Mouse (Mus musculus) kidney, postnatal 14 days (tissue): ENCODE data around the gene Nucb1.
"Not testable (repeated sequence)": the region's sequence is repeated elsewhere in the genome, so short reads cannot be mapped to it uniquely, and the experiment has no call there.

Experiments used
- DNase-seq: peaks from one replicate; pipeline ENCODE4 v3.0.0; 2022; ENCODE audit warnings: mixed read lengths

Nucb1 gene

DNA sequence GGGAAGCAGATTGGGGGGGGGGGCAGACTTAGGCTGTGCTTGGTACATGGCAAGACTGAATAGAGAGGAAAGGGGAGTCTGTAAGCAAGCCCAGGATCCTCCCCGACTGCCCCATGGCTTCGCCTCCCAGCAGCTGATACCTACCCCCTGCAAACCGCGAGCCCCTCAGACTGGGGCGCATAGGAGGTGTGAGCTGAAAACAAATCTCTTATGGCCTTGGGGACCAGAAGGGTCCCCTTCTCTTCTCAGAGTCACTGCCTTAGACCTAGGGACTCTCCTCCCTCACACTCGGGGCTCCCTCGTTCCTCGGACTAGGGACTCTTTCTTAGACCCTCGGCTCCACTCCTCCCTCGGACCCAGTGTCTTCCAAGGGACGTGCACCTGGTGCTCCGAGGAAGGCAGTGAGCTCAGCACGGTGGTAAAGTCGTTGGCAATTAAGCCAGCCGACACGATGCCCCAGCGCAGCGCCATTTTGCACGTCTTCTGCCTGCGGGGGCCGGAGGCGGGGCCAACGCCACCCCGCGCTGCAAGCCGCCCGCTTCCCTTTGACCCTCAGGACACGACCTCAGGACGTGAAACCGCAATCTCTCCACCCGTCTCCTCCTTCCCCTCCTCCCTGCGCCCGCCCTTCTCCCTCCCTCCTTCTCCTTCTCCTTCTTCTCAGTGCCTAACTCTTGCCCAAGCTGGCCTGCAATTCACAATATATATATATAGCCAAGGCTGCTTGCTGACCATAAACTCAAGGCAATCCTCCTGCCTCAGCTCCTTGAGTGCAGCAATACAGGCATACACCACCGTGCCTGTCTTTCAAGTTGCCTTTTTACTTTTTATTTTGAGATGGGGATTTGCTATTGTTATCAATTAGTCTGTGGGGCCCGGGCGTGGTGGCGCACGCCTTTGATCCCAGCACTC lies 21.7 kb downstream of the Nucb1 start, which contains the start of gene Dhdh:
Gene Dhdh (minus strand): TSS at position 513 of the 912 bp plus-strand sequence.
- DNase-seq, result peak; percentile 75

DNA sequence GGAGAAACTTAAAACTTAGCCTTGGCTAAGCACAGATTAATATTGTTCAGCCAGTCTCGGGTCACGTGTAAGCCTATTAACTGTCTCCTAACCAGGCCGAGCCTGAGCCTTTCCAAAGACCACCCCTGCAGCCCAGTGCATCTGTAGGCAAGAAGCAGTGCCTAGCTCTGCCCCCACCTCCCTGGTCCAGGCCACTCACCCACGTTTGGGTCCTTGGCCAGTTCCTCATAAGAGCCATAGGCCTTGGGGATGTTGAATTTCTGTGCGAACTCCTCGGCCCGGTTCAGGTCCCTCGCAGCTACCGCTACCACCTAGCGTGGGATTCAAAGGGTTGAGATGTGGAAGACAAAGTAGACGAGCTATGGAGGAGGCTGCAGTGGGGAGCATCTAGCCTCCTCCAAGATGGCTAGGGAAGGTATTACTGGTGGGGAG lies 22.3 kb downstream of the Nucb1 start:
- DNase-seq, result no peak

DNA sequence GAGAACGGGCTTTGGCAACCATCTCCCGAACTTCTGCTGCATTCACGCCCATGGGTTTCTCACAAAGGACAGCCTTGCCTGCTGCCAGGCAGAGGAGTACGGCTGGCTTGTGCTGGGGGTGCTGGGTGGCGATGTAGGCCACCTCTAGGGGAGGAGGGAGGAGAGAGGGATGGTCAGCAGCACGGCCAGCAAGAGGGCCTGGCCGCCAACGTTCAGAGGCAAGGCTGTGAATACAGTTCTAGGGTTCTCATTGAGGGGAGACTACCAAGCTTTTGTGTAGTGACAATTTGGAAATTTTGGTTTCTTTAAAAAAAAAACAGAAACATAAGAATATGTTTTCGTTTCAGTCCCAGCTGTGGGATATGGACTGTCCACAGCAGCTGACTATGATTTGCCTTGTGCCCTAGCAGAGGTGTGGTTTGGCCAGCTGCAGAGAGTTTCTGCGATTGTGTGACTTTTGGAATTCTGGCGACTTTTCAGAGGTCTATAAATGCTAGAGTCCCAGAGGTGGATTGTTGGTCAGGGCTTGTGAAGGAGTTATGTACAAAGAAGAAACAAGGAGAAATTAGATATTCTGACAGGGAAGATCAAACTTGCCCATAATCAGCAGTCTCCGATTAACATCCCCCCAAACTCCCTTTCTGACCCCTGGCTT lies 23.3 kb downstream of the Nucb1 start, which contains the start of gene Gm45808:
Gene Gm45808 (minus strand): TSS at position 51 of the 655 bp plus-strand sequence.
- no peak for DNase-seq

- no peak for DNase-seq
These were observed 24.0 kb downstream of the Nucb1 start for GRCm38 (mm10) chr7:45486158-45486557.

- DNase-seq, result not testable (repeated sequence)
These were observed 25.2 kb downstream of the Nucb1 start for GRCm38 (mm10) chr7:45484985-45485384.

DNA sequence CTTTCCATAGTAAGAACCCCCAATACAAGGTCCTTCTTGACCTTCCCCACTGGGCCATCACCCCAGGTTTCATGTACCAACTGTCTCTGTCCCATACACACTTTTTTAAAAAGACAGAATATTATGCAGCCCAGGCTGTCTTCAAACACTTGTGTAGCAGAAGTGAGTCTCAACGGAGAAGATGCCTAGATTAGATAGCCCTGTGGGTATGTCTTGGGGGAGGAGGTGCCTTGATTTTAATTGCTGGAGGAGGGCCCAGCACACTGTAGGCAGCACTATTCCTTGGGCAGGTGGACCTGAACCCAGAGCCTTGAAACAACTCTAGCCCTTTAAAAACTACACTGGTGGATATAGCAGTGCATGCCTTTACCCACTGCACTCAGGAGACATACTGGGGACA lies 28.0 kb downstream of the Nucb1 start:
- DNase-seq, result no peak

DNA sequence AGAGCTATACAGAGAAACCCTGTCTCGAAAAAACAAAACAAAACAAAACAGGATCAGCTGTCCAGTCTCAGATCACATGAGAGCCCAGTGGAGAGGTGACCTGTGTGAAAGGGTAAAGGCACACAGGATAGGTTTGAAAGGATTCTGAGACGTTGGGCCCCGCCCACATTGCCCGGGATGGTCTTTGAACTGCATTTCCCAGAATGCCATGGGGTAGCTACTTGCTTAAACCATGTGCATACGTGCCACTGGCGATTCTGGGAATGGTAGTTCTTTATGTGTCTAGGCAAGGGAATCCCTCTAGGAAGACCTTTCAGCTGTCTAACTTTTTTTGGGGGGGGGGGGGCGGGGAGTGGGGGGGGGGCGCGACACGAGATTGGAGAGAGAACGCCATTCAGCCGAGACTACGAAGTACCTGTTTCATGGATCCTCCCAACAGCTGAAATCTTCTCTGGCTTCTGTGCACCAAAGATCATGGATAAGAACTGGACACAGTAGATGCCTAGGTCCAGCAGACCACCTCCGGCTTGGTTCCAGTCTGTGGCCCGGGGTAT lies 28.8 kb downstream of the Nucb1 start, which contains the start of gene Tulp2:
Gene Tulp2 (plus strand): TSS at position 504 of the 554 bp plus-strand sequence.
- DNase-seq, result peak; percentile 84

DNA sequence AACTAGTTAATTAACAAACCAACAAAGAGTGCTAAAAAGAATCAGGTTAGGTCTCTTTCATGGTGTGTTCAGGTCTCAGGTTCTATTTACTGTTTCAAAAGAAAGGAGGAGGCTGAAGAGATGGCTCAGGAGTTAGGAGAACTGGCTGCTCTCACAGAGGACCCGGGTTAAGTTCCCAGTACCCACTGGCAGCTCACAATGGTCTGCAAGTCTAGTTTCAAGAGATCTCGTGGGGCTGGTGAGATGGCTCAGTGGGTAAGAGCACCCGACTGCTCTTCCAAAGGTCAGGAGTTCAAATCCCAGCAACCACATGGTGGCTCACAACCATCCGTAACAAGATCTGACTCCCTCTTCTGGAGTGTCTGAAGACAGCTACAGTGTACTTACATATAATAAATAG lies 29.9 kb downstream of the Nucb1 start:
- DNase-seq, result not testable (repeated sequence)

DNA sequence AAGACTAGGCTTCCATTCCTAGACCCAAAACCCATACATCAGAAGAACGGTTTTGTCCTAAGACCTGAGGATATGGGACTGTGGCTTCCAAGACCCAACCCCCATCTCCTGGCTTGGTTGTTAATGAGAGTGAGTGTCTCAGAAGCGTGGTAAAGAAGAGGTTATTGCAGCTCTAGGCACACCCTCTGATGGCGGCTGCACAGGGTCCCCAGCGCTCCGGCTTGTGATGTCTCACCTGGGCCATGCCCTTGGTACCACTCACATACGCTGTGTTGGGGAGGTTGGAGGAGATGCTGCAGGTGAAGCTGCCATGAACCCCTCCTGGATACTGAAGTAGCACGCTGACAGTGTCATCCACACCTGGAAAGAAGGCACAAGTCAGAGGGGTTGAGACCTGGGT lies 31.4 kb downstream of the Nucb1 start:
- no peak for DNase-seq

DNA sequence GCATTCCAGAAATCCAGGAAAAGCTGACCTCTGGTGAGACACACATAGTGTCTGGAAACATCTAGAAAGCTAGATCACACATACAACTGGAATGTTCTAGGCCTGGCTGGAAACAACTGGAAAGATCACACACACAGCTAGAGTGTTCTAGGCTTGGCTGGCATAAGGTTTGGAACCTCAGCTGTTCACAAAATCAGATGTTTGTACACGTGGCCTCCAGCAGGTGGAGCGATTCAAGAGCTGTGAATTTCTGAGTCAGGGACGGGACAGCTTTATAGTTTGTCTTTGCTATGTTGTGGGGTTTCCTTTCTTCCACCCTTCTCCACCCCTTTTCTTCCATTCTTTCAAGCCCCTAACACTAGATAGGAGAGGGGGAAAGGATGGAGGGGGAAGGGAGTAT lies 33.2 kb downstream of the Nucb1 start:
- DNase-seq, result peak; percentile 75

- DNase-seq, result no peak
These were observed 33.8 kb downstream of the Nucb1 start for GRCm38 (mm10) chr7:45476453-45476852.

- DNase-seq, result peak; percentile 66
These were observed 34.8 kb downstream of the Nucb1 start for GRCm38 (mm10) chr7:45475291-45475969.

- peak; percentile 84 for DNase-seq
These were observed 39.3 kb downstream of the Nucb1 start for GRCm38 (mm10) chr7:45470869-45471268.

- DNase-seq, result no peak
These were observed 43.0 kb downstream of the Nucb1 start for GRCm38 (mm10) chr7:45467090-45467670.

DNA sequence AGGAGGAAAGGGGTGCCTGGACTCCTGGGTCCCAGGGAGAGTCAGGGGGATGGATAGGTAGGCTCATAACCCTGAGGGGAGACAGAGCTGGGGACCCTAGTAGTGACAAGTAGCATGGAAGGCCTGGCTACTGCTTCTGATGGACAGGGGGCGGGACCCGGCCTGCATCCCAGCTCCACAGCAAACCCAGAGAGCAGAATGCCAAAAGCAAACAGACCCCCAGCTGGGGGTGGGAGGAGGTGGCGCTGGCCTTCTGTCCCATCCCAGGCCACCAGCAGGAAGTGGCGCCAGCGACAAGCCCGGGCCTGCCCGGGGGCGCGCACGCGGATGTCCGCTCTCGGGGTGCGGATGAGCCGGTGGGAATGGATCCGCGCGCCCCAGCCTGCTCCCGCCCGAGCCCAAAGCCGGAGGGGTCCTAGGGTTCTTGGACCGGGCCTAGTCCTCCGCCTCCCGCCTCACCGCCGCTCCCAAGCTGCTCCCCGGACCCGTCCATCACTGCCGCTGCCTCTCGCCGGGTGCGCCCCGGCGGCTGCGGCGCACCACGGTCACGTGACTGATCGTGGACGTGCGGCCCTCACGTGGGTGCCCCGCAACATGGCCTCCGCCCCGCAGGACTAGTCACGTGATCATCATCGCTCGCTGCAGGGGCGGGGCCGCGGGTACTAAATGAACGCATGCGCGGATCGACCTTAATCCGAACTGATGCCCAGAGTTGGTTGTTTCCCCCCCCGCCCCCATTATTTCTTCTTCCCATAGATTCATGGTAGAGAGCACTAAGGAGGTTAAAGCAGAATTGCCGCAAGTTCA lies 43.7 kb downstream of the Nucb1 start, which contains the start of gene Bax:
Gene Bax (minus strand): TSS at position 616 of the 807 bp plus-strand sequence.
- peak; percentile 97 for DNase-seq

- DNase-seq, result peak; percentile 49
These were observed 44.7 kb downstream of the Nucb1 start for GRCm38 (mm10) chr7:45465549-45465948.

- DNase-seq, result no peak
These were observed 45.1 kb downstream of the Nucb1 start for GRCm38 (mm10) chr7:45465112-45465511.

DNA sequence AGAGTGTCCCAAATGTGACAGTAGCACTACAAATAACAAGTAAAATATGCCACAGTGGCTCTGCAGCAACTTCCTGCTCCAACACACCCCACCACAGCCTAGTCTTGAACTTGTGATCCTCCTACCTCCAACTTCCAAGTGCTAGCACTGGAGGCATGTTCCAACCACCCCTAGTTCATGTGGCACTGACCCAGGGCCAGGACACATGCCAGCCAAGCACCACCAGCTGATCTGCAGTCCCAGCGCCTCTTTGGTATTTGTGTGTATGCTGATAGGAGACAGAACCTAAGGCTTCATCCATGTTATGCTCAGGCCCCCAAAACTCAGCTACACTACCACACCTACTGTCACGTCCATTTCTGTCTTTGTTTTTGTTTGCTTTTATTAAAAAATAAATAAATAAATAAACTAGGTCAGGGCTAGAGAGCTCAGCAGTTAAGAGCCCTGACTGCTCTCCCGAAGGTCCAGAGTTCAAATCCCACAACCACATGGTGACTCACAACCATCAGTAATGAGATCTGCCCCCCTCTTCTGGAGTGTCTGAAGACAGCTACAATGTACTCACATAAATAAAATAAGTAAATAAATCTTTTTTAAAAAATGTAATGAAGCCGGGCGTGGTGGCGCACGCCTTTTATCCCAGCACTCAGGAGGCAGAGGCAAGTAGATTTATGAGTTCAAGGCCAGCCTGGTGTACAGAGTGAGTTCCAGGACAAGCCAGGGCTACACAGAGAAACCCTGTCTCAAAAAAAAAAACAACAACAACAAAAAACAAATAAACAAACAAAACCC lies 46.0 kb downstream of the Nucb1 start:
- DNase-seq, result no peak

DNA sequence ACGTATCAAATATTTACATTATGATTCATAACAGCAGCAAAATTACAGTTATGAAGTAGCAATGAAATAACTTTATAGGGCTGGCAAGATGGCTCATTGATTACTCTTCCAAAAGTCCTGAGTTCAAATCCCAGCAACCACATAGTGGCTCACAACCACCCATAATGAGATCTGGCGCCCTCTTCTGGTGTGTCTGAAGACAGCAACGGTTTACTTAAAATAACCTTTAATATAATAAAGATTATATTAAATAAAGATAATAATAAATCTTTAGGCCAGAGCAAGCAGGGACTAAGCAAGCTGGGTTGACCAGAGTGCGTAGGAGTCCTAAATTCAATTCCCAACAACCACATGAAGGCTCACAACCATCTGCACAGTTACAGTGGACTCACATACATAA lies 47.3 kb downstream of the Nucb1 start:
- not testable (repeated sequence) for DNase-seq

- no peak for DNase-seq
These were observed 47.9 kb downstream of the Nucb1 start for GRCm38 (mm10) chr7:45462325-45462724.

GRCm38 (mm10) chr7:45461781-45462180 lies 48.4 kb downstream of the Nucb1 start:
- DNase-seq, result no peak
